Mouse (Mus musculus) layer of hippocampus, adult 2 months (tissue): ENCODE data around the gene Ice2. TPM values are rescaled to one million over a fixed set of nuclear protein-coding genes. Genes with fewer than 3 reads are reported as not detected.

ENCODE experiments used
- DNase-seq, 2 experiments: peaks; one replicate each; pipeline ENCODE4 v3.0.0; 2022; ENCODE audit warnings: low spot score in 2 of 2
- H3K27ac ChIP-seq: fragments of 200-600 bp; 2 replicates; pipeline ENCODE4 v1.8.1; 2022
- H3K4me3 ChIP-seq: fragments of 200-600 bp; 2 replicates; pipeline ENCODE4 v1.8.1; 2022; ENCODE audit warnings: mild to moderate bottlenecking
- CTCF ChIP-seq: fragments of 200-600 bp; conservative IDR thresholded peaks from 2 replicates; pipeline ENCODE4 v1.8.1; 2022; ENCODE audit warnings: antibody characterized with exemption, mild to moderate bottlenecking, moderate library complexity
- microRNA-seq, 2 experiments: library from miRNA; unstranded; fragments of <30 nt; microRNA quantifications; one replicate each; pipeline ENCODE4 v1.2.0; 2021
- total RNA-seq, 2 experiments: library from RNA; stranded (reverse); gene quantifications; 2 replicates each; pipeline ENCODE4 v1.2.3; 2021

Gene Ice2
- total RNA-seq, 2 experiments from 2014 or later = 12.1 to 12.3 TPM

DNA sequence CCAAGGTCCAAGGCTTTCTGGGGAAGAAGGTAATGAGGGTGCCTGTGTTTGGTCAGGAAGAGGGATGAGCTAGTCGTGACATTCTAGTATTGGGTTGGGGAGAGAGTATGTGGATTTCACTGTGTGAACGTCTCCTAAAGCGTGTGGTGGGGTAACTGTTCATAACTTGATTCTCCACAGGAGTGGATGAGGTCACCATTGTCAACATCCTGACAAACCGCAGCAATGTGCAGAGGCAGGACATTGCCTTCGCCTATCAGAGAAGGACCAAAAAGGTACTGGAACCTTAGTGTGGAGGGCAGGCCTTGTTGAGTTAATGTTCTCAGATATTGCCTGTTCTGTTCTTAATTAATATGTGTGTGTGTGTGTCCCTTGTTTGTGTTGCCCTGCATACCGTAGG lies 78.2 kb downstream of the Ice2 start:
- no peak for DNase-seq
- no peak overlapping the region for H3K4me3 ChIP-seq
- no peak overlapping the region for H3K27ac ChIP-seq
- no peak for TF ChIP-seq CTCF

GRCm38 (mm10) chr9:69477195-69477823 lies 79.6 kb downstream of the Ice2 start:
- H3K27ac ChIP-seq = no peak overlapping the region
- DNase-seq = no peak
- no peak overlapping the region for H3K4me3 ChIP-seq
- no peak for TF ChIP-seq CTCF

- DNase-seq = no peak
- no peak overlapping the region for H3K27ac ChIP-seq
- no peak for TF ChIP-seq CTCF
- H3K4me3 ChIP-seq = no peak overlapping the region
Observed at GRCm38 (mm10) chr9:69477824-69478222, 80.1 kb downstream of the Ice2 start.

DNA sequence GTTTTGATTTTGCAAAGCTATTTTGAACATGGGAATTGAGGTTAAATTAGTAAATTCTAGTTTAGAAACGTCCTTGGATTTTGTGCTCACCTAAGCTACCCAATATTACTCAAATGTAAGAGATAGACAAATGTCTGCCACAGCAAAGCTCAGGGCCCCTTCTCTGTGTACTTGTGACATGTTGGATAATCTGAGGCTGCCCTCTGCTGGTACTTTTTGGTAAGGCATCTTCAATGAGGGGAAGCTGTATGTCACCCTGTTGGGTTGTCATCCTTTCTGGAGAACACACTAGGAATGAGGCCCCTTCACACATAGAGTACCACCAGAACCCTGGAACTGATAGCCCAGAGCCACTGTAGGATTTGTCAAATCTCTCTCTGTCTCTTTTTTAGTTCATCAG lies 82.6 kb downstream of the Ice2 start:
- DNase-seq = peak; percentile 74 to 92
- TF ChIP-seq CTCF = peak; percentile 96
- no peak overlapping the region for H3K4me3 ChIP-seq
- H3K27ac ChIP-seq = no peak overlapping the region

Small RNA genes within 50 kb of the gene (microRNA-seq; reads per million reads assigned to microRNA genes)
- gene Mir3109 = 0 reads per million in 2 experiments

Other genes with a start within 250 kb of the Ice2 start
- gene Anxa2, start 55.7 kb downstream of the Ice2 start, total RNA-seq = 1 to 10 TPM; 8.8 to 9.6 TPM